Mouse (Mus musculus) heart, postnatal 4 days (tissue): ENCODE results near the gene Nfkb2. TPM values are rescaled to one million over a fixed set of nuclear protein-coding genes. Genes with fewer than 3 reads are reported as not detected.
A peak's percentile ranks its signal among the peaks of the same experiment; 100 is the strongest.

ENCODE experiments used
- DNase-seq: peaks from one replicate; pipeline ENCODE4 v3.0.0; 2021
- total RNA-seq, 2 experiments: library from RNA; stranded (reverse); gene quantifications; 2 replicates each; pipeline ENCODE4 v1.2.3; 2021

The Nfkb2 gene
- total RNA-seq, 2 experiments from 2014 or later = 15.1 to 15.2 TPM

GRCm38 (mm10) chr19:46322996-46323572 is 19.0 kb downstream of the Nfkb2 start:
- no peak for DNase-seq

GRCm38 (mm10) chr19:46323716-46324115 is 19.6 kb downstream of the Nfkb2 start:
- DNase-seq = no peak

GRCm38 (mm10) chr19:46324366-46324765 is 20.2 kb downstream of the Nfkb2 start:
- no peak for DNase-seq

GRCm38 (mm10) chr19:46324918-46325317 is 20.8 kb downstream of the Nfkb2 start:
- no peak for DNase-seq

GRCm38 (mm10) chr19:46326019-46326755 is 22.1 kb downstream of the Nfkb2 start:
- DNase-seq = no peak

GRCm38 (mm10) chr19:46326756-46327305 is 22.7 kb downstream of the Nfkb2 start, which contains the start of gene Psd:
Gene Psd, minus strand, starts transcription at chr19:46327156.
- peak; percentile 64 for DNase-seq

GRCm38 (mm10) chr19:46327531-46328064 is 23.5 kb downstream of the Nfkb2 start:
- DNase-seq = no peak

- DNase-seq = peak; percentile 95
Measured at GRCm38 (mm10) chr19:46328081-46329030, 24.2 kb downstream of the Nfkb2 start, which contains the start of gene Fbxl15. Gene Fbxl15, plus strand, starts transcription at chr19:46328184.

GRCm38 (mm10) chr19:46329031-46329641 is 25.0 kb downstream of the Nfkb2 start:
- DNase-seq = no peak

GRCm38 (mm10) chr19:46329951-46330350 is 25.8 kb downstream of the Nfkb2 start:
- DNase-seq = peak; percentile 89

GRCm38 (mm10) chr19:46330696-46331095 is 26.6 kb downstream of the Nfkb2 start:
- no peak for DNase-seq

- no peak for DNase-seq
Measured at GRCm38 (mm10) chr19:46331326-46331725, 27.2 kb downstream of the Nfkb2 start.

GRCm38 (mm10) chr19:46331936-46332335 is 27.8 kb downstream of the Nfkb2 start:
- no peak for DNase-seq

GRCm38 (mm10) chr19:46332721-46333339 is 28.7 kb downstream of the Nfkb2 start:
- no peak for DNase-seq

GRCm38 (mm10) chr19:46333906-46334305 is 29.8 kb downstream of the Nfkb2 start:
- DNase-seq = no peak

GRCm38 (mm10) chr19:46337719-46338330 is 33.7 kb downstream of the Nfkb2 start:
- no peak for DNase-seq

GRCm38 (mm10) chr19:46338331-46338936 is 34.3 kb downstream of the Nfkb2 start, which contains the start of gene Cuedc2:
Gene Cuedc2, minus strand, starts transcription at chr19:46338702.
- peak; percentile 98 for DNase-seq

GRCm38 (mm10) chr19:46338942-46339286 is 34.8 kb downstream of the Nfkb2 start:
- no peak for DNase-seq

- peak; percentile 76 for DNase-seq
Measured at GRCm38 (mm10) chr19:46339287-46339971, 35.3 kb downstream of the Nfkb2 start.
